Comparison of ENCODE assay signal across 8 mouse cellular contexts in genomic region chr14:118982429-118983045, GRCm38 (mm10). TPM values are rescaled to one million over a fixed set of nuclear protein-coding genes. Genes with fewer than 3 reads are reported as not detected.
A peak's percentile ranks its signal among the peaks of the same experiment; 100 is the strongest.
DNase-seq lines count a peak whose midpoint lies in the region; ATAC-seq and TF ChIP-seq lines count a peak whose summit lies in the region.
"Not testable (repeated sequence)": the region's sequence is repeated elsewhere in the genome, so short reads cannot be mapped to it uniquely, and the experiment has no call there.

No protein-coding gene starts in this region.

- H3K4me3 ChIP-seq in cortical plate, adult 2 months (ENCODE audit: insufficient read depth, low read length); heart, embryonic 10.5 days; hindbrain, embryonic 15.5 days; layer of hippocampus, adult 2 months; neural tube, embryonic 15.5 days (replicated peaks): not testable (repeated sequence)

- H3K9ac ChIP-seq in hindbrain, embryonic 15.5 days; neural tube, embryonic 15.5 days (replicated peaks): not testable (repeated sequence)

- WGBS in heart, embryonic 10.5 days: 71% methylated on average over 11 of the region's 11 CpGs
- 73% methylated on average over 10 of the region's 11 CpGs for WGBS in hindbrain, embryonic 15.5 days
- 68% methylated on average over 8 of the region's 11 CpGs for WGBS in neural tube, embryonic 15.5 days

- H3K36me3 ChIP-seq in heart, embryonic 10.5 days: peaks cover 49% of the 10 kb centered on the region
- H3K36me3 ChIP-seq in hindbrain, embryonic 15.5 days: peaks cover 34% of the 10 kb centered on the region
- H3K36me3 ChIP-seq in neural tube, embryonic 15.5 days: peaks cover 43% of the 10 kb centered on the region

- not testable (repeated sequence) for TF ChIP-seq CTCF in cortical plate, adult 2 months (IDR thresholded peaks at IDR 0.05; ENCODE audit: extremely low read depth, insufficient read depth, low read length); layer of hippocampus, adult 2 months (conservative IDR thresholded peaks at IDR 0.05)

- H3K9me3 ChIP-seq in heart, embryonic 10.5 days; hindbrain, embryonic 15.5 days; neural tube, embryonic 15.5 days (replicated peaks): not testable (repeated sequence)

- peak; percentile 83 for DNase-seq in CD4-positive, CD25-positive, alpha-beta regulatory T cell, adult 2 months (ENCODE audit: low read depth, low spot score)
- peak; percentile 54 for DNase-seq in heart, embryonic 10.5 days (ENCODE audit: low spot score)
- DNase-seq in layer of hippocampus, adult 2 months (ENCODE audit: low spot score in 2 of 2): not testable (repeated sequence)
- peak; percentile 6 for DNase-seq in lung, postnatal 14 days
- DNase-seq in thymus, postnatal 0 days (ENCODE audit: low spot score): peak; percentile 79

- H3K4me1 ChIP-seq in cortical plate, adult 2 months (ENCODE audit: control insufficient read depth, insufficient read depth, low read length); heart, embryonic 10.5 days; hindbrain, embryonic 15.5 days (replicated peaks); neural tube, embryonic 15.5 days: not testable (repeated sequence)

- H3K27me3 ChIP-seq in heart, embryonic 10.5 days (ENCODE audit: insufficient read depth, poor library complexity, severe bottlenecking); hindbrain, embryonic 15.5 days; neural tube, embryonic 15.5 days (replicated peaks): not testable (repeated sequence)

- 0 out of 2 replicates have a peak overlapping the region, but pooled peaks have one; percentile 64 for H3K27ac ChIP-seq in cortical plate, adult 2 months (ENCODE audit: insufficient read depth, low read length)
- H3K27ac ChIP-seq in heart, embryonic 10.5 days: not testable (repeated sequence)
- peak overlapping the region; percentile 20; the same call in 1 of the 2 replicates for H3K27ac ChIP-seq in hindbrain, embryonic 15.5 days (replicated peaks)
- peak overlapping the region; percentile 74 for H3K27ac ChIP-seq in layer of hippocampus, adult 2 months
- peak overlapping the region; percentile 8; the same call in 1 of the 2 replicates for H3K27ac ChIP-seq in neural tube, embryonic 15.5 days (replicated peaks)

- ATAC-seq in hindbrain, embryonic 15.5 days (ENCODE audit: low FRiP score, low read depth); neural tube, embryonic 15.5 days (ENCODE audit: low FRiP score): not testable (repeated sequence)

- H3K4me2 ChIP-seq in hindbrain, embryonic 15.5 days; neural tube, embryonic 15.5 days: not testable (repeated sequence)

- not testable (repeated sequence) for TF ChIP-seq POLR2A in cortical plate, adult 2 months (IDR thresholded peaks at IDR 0.05; ENCODE audit: extremely low read depth, insufficient read depth, low read length)

RNA-seq across cellular contexts. Expression of gene Dnajc3, which starts 44.8 kb away (rescaled TPM):
- 19.7 and 22.2 TPM in 2 replicates for polyA plus RNA-seq in cortical plate, adult 2 months (2012; rRNA removed)
- 38.0 and 44.3 TPM in 2 replicates for polyA plus RNA-seq in heart, embryonic 10.5 days (2016; fragmentation: Nextera tagmentation; extraction: Ambion mirVana)
- polyA plus RNA-seq in hindbrain, embryonic 15.5 days (2015; fragmentation: Nextera tagmentation; extraction: Ambion mirVana): 22.3 and 22.6 TPM in 2 replicates
- total RNA-seq in layer of hippocampus, adult 2 months (2021): 10 to 100 TPM; 34.7 to 37.3 TPM
- 22.6 and 26.8 TPM in 2 replicates for polyA plus RNA-seq in neural tube, embryonic 15.5 days (2015; fragmentation: Nextera tagmentation; extraction: Ambion mirVana)
- polyA plus RNA-seq in thymus, postnatal 0 days (2015; fragmentation: Nextera tagmentation; extraction: Ambion mirVana): 70.1 and 70.8 TPM in 2 replicates

RNA-seq across cellular contexts. Expression of gene Dzip1, which starts 57.3 kb away (rescaled TPM):
- 89.4 and 100 TPM in 2 replicates for polyA plus RNA-seq in cortical plate, adult 2 months (2012; rRNA removed)
- 8.8 and 15.3 TPM in 2 replicates for polyA plus RNA-seq in heart, embryonic 10.5 days (2016; fragmentation: Nextera tagmentation; extraction: Ambion mirVana)
- polyA plus RNA-seq in hindbrain, embryonic 15.5 days (2015; fragmentation: Nextera tagmentation; extraction: Ambion mirVana): 89.8 and 93.2 TPM in 2 replicates
- 100 to 1,000 TPM; 119 to 128 TPM for total RNA-seq in layer of hippocampus, adult 2 months (2021)
- polyA plus RNA-seq in neural tube, embryonic 15.5 days (2015; fragmentation: Nextera tagmentation; extraction: Ambion mirVana): 86.1 and 100 TPM in 2 replicates
- 17.6 and 23.6 TPM in 2 replicates for polyA plus RNA-seq in thymus, postnatal 0 days (2015; fragmentation: Nextera tagmentation; extraction: Ambion mirVana)
